Mouse (Mus musculus): ENCODE data around the gene Hcn1. TPM values are rescaled to one million over a fixed set of nuclear protein-coding genes. Genes with fewer than 3 reads are reported as not detected.

Gene Hcn1
- polyA plus RNA-seq, 1 experiment from 2014 or later, result 0.02 TPM

GRCm38 (mm10) chr13:117836658-117837057, 234.5 kb downstream of the Hcn1 start:
- Histone ChIP-seq H3K9me3 (replicated peaks) (no peaks in the 10 kb centered on the region), H3K4me3 (no peak overlapping the region), H3K9ac (no peak overlapping the region), H3K27me3 (replicated peaks) (no peaks in the 10 kb centered on the region), H3K36me3 (no peaks in the 10 kb centered on the region), H3K4me1 (no peaks in the 10 kb centered on the region), H3K4me2 (no peak overlapping the region), H3K27ac (no peak overlapping the region)
- ATAC-seq, result no peak
- WGBS (ENCODE audit: insufficient replicate concordance), result 52% methylated on average over 1 of the region's 1 CpGs

- ATAC-seq, result no peak
Observed at GRCm38 (mm10) chr13:117838264-117838663, 236.1 kb downstream of the Hcn1 start.

GRCm38 (mm10) chr13:117842366-117842765, 240.2 kb downstream of the Hcn1 start:
- Histone ChIP-seq H3K27me3 (replicated peaks) (no peaks in the 10 kb centered on the region), H3K27ac (no peak overlapping the region), H3K9me3 (replicated peaks) (no peaks in the 10 kb centered on the region), H3K36me3 (no peaks in the 10 kb centered on the region), H3K4me2 (no peak overlapping the region), H3K4me1 (no peaks in the 10 kb centered on the region), H3K4me3 (no peak overlapping the region), H3K9ac (no peak overlapping the region)
- no peak for ATAC-seq

More at GRCm38 (mm10) chr13:117838264-117838663, 236.1 kb downstream of the Hcn1 start:
- Histone ChIP-seq H3K27ac (no peak overlapping the region), H3K4me2 (no peak overlapping the region), H3K27me3 (replicated peaks) (no peaks in the 10 kb centered on the region), H3K9me3 (replicated peaks) (no peaks in the 10 kb centered on the region), H3K36me3 (no peaks in the 10 kb centered on the region), H3K9ac (no peak overlapping the region), H3K4me1 (no peaks in the 10 kb centered on the region), H3K4me3 (no peak overlapping the region)
- 66% methylated on average over 7 of the region's 7 CpGs for WGBS (ENCODE audit: insufficient replicate concordance)

GRCm38 (mm10) chr13:117847290-117847689, 245.2 kb downstream of the Hcn1 start:
- no peaks in the 10 kb centered on the region for H3K27me3 ChIP-seq (replicated peaks)
- H3K4me1 ChIP-seq, result no peaks in the 10 kb centered on the region
- no peak overlapping the region for H3K9ac ChIP-seq
- H3K27ac ChIP-seq, result no peak overlapping the region
- 78% methylated on average over 2 of the region's 2 CpGs for WGBS (ENCODE audit: insufficient replicate concordance)
- no peak overlapping the region for H3K4me2 ChIP-seq
- no peaks in the 10 kb centered on the region for H3K36me3 ChIP-seq
- no peak for ATAC-seq
- H3K9me3 ChIP-seq (replicated peaks), result no peaks in the 10 kb centered on the region
- H3K4me3 ChIP-seq, result no peak overlapping the region

GRCm38 (mm10) chr13:117848757-117849156, 246.6 kb downstream of the Hcn1 start:
- no peak for ATAC-seq
- no peak overlapping the region for H3K9ac ChIP-seq
- WGBS (ENCODE audit: insufficient replicate concordance), result 71% methylated on average over 4 of the region's 4 CpGs
- no peak overlapping the region for H3K4me3 ChIP-seq
- no peaks in the 10 kb centered on the region for H3K27me3 ChIP-seq (replicated peaks)
- H3K4me1 ChIP-seq, result no peaks in the 10 kb centered on the region
- no peak overlapping the region for H3K27ac ChIP-seq
- H3K4me2 ChIP-seq, result no peak overlapping the region
- H3K36me3 ChIP-seq, result no peaks in the 10 kb centered on the region
- H3K9me3 ChIP-seq (replicated peaks), result no peaks in the 10 kb centered on the region

GRCm38 (mm10) chr13:117851954-117852710, 250.0 kb downstream of the Hcn1 start:
- Histone ChIP-seq H3K9me3 (replicated peaks) (no peaks in the 10 kb centered on the region), H3K4me2 (no peak overlapping the region), H3K36me3 (no peaks in the 10 kb centered on the region), H3K4me1 (no peaks in the 10 kb centered on the region), H3K9ac (no peak overlapping the region), H3K4me3 (no peak overlapping the region), H3K27ac (no peak overlapping the region), H3K27me3 (replicated peaks) (no peaks in the 10 kb centered on the region)
- ATAC-seq, result no peak
- 61% methylated on average over 6 of the region's 6 CpGs for WGBS (ENCODE audit: insufficient replicate concordance)

DNA sequence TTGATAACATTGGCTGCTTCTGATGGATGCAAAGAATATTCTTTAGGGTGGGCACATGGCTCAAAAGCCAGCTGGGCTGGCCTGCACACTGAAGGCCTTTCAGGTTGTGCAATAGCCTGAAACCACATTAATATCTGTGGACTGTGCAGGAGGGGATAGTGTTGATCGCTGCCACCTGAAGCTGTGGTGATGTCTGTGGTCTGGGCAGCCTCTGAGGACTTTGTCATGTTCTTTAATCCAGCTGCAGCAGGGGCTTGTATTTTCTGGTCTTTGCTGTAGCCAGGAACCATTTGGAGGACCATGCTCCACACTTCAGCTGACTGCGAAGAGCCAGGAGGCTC, 250.6 kb downstream of the Hcn1 start:
- H3K4me2 ChIP-seq, result no peak overlapping the region
- no peak for ATAC-seq
- 61% methylated on average over 2 of the region's 2 CpGs for WGBS (ENCODE audit: insufficient replicate concordance)

DNA sequence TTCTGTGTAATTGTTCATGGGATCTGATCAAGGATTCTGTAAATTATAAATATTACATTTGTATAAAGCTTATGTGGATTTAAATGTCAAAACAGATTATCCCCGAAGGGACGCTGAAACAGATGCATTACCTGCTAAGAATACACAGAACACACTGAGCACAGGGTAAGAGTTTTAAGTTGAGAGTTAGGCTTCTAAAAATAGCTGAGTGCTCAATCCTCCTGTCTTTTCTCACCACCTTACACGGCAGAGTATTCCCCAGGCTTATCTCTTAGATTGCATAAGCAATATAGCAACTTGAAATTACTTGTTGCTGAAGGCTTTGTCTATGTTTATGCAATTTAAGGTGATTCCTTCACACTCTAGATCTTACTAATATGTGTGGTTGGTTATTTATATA, 256.3 kb downstream of the Hcn1 start:
- no peak overlapping the region for H3K9ac ChIP-seq
- no peaks in the 10 kb centered on the region for H3K27me3 ChIP-seq (replicated peaks)
- H3K4me3 ChIP-seq, result no peak overlapping the region
- WGBS (ENCODE audit: insufficient replicate concordance), result 54% methylated on average over 3 of the region's 3 CpGs
- H3K4me1 ChIP-seq, result no peaks in the 10 kb centered on the region
- no peak overlapping the region for H3K27ac ChIP-seq
- ATAC-seq, result no peak
- no peak overlapping the region for H3K4me2 ChIP-seq
- no peaks in the 10 kb centered on the region for H3K9me3 ChIP-seq (replicated peaks)
- H3K36me3 ChIP-seq, result no peaks in the 10 kb centered on the region

More for the DNA sequence above, 250.6 kb downstream of the Hcn1 start:
- H3K9me3 ChIP-seq (replicated peaks), result no peaks in the 10 kb centered on the region
- H3K4me3 ChIP-seq, result no peak overlapping the region
- H3K27ac ChIP-seq, result no peak overlapping the region
- H3K36me3 ChIP-seq, result no peaks in the 10 kb centered on the region
- H3K27me3 ChIP-seq (replicated peaks), result no peaks in the 10 kb centered on the region
- H3K9ac ChIP-seq, result no peak overlapping the region
- H3K4me1 ChIP-seq, result no peaks in the 10 kb centered on the region

DNA sequence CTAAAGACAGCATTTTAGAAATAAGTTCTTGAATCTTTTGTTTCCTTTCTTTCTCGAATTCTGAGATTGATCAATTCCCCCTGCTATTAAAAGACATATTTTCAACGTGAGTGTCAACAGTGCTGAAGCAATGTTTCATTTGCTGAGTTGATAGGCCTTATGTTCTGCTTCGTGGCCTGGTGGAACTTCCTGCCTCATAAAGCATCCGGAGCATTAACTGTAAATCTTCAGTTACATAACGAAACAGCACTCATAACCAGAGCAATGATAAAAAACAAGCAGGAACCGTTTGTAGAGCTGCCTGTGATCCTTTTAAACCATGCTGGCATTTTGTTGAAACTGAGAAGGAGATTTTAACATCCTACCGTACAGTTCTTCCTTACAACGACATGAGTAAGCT, 275.7 kb downstream of the Hcn1 start:
- Histone ChIP-seq H3K9ac (no peak overlapping the region), H3K9me3 (replicated peaks) (no peaks in the 10 kb centered on the region), H3K4me2 (no peak overlapping the region), H3K4me3 (no peak overlapping the region), H3K27me3 (replicated peaks) (no peaks in the 10 kb centered on the region), H3K4me1 (no peaks in the 10 kb centered on the region), H3K36me3 (no peaks in the 10 kb centered on the region), H3K27ac (no peak overlapping the region)
- ATAC-seq, result no peak
- WGBS (ENCODE audit: insufficient replicate concordance), result 51% methylated on average over 8 of the region's 8 CpGs

DNA sequence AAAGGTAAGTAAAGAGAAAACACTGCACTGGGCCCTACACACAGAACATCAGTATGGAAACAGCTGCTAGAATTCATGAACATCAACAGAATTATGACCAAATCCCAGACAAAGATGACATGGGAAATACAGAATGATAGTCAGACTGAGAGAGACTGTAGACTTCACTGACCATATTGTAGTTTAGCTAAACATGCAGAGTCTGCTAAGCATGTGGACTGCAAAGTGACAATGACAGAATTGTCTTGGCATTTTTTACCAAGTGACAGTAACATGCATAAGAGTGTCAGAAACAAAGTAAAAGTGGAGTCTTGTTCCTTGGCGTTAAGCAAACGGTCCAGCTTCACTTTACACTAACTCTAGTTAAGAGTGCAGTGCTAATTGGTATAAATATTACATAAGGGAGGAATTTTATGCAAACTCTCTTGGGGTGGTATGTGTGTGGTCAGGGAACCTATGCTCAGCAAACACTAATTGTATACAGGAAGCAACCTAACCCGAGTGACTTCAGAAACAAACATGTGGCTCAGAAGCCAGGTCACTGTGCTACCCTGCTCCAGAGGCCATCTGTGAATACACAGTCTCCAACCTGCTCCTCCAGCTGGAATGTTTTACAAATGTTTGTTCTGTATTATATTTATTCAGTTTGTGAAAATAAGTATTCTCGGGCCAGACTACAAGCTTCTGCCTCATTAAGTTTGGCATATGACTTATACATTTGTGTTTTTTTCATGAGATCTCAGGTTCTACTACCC, 278.5 kb downstream of the Hcn1 start:
- H3K36me3 ChIP-seq, result no peaks in the 10 kb centered on the region
- H3K4me3 ChIP-seq, result no peak overlapping the region
- ATAC-seq, result no peak
- 65% methylated on average over 4 of the region's 4 CpGs for WGBS (ENCODE audit: insufficient replicate concordance)
- no peak overlapping the region for H3K27ac ChIP-seq
- no peaks in the 10 kb centered on the region for H3K9me3 ChIP-seq (replicated peaks)
- H3K4me2 ChIP-seq, result no peak overlapping the region
- H3K9ac ChIP-seq, result no peak overlapping the region
- no peaks in the 10 kb centered on the region for H3K27me3 ChIP-seq (replicated peaks)
- H3K4me1 ChIP-seq, result no peaks in the 10 kb centered on the region

DNA sequence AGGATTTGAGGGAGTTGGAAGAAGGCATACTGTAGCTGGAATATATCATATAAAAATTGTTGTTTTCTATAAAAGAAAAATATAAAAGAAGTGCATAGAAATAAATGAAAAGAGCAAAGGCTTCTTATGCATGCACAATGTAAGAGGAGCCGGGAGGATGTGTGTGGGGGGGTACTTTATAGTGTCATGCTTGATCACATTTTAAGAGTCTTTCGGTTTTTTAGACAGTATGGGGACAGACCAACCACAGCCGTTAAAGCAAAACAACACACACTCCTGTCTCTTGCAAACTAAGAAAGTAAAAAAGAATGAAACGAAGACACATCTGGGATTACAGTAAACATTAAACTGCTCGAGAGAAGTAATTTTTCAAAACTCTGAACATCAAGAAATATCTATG, 290.0 kb downstream of the Hcn1 start:
- Histone ChIP-seq H3K9ac (no peak overlapping the region), H3K36me3 (no peaks in the 10 kb centered on the region), H3K27me3 (replicated peaks) (no peaks in the 10 kb centered on the region), H3K9me3 (replicated peaks) (no peaks in the 10 kb centered on the region), H3K4me1 (no peaks in the 10 kb centered on the region), H3K4me3 (no peak overlapping the region), H3K27ac (no peak overlapping the region), H3K4me2 (no peak overlapping the region)
- 55% methylated on average over 5 of the region's 5 CpGs for WGBS (ENCODE audit: insufficient replicate concordance)
- no peak for ATAC-seq

DNA sequence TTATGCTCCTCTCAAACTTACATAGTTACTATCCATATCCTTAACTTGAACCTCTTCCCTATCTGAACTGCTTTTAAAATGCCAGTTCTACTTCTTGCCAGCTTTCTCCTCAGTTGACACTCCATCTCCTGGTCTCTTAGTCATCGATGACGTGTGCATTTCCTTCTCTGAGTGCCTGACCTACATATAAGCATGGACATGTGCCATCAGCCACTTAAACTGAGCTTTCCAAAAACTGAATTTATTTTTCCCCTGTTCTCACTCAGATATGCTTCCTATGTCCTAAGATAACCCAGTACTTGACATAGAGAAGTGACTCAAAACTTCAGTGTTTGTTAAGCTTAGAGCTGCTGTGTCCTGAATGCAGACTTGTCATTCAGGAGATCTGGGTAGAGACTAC, 295.9 kb downstream of the Hcn1 start:
- ATAC-seq, result no peak
- Histone ChIP-seq H3K4me3 (no peak overlapping the region), H3K27me3 (replicated peaks) (no peaks in the 10 kb centered on the region), H3K4me1 (no peaks in the 10 kb centered on the region), H3K4me2 (no peak overlapping the region), H3K27ac (no peak overlapping the region), H3K9me3 (replicated peaks) (no peaks in the 10 kb centered on the region), H3K36me3 (no peaks in the 10 kb centered on the region), H3K9ac (no peak overlapping the region)
- 56% methylated on average over 2 of the region's 2 CpGs for WGBS (ENCODE audit: insufficient replicate concordance)
